Mouse (Mus musculus): ENCODE measurements around the gene Tacr2.

Gene Tacr2

GRCm38 (mm10) chr10:62252000-62252488, at the start of gene Tacr2:
Gene Tacr2 (plus strand): TSS chr10:62252438.
- DNase-seq (ENCODE audit: low read depth, low spot score): no peak

- no peak for DNase-seq (ENCODE audit: low read depth, low spot score)
These were observed 49.7 kb upstream of the Tacr2 start for GRCm38 (mm10) chr10:62202574-62202973.

DNA sequence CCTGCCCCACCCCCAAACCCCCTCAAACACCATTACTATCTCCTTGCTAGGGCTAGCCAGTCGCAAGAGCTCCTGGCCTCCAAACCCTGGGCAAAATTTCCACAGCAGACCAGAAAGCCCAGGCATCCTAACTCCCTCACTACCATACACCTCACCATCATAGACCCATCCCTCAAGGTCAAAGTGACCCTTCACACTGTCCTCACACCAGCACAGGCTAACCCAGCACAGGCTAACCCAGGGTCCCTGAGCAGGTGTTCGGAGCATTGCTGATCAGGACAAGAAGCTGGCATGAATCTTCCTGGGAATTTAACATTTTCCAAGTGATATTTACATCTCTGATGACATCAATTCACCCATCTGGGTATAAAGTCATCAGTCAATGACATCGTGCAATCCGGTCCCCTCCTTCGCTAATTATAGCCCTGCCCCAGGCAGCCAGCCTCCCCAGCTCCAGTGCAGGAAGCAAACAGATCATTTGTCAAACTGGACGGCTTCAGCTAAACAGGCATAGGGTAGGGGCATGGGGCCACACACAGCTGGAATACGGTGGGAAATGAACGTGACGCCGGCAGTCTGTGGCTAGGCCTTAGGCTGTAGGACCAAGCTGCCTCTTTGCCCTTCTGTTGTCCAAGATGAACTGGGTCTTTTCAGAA, 43.9 kb upstream of the Tacr2 start:
- DNase-seq (ENCODE audit: low read depth, low spot score): peak; percentile 59

DNA sequence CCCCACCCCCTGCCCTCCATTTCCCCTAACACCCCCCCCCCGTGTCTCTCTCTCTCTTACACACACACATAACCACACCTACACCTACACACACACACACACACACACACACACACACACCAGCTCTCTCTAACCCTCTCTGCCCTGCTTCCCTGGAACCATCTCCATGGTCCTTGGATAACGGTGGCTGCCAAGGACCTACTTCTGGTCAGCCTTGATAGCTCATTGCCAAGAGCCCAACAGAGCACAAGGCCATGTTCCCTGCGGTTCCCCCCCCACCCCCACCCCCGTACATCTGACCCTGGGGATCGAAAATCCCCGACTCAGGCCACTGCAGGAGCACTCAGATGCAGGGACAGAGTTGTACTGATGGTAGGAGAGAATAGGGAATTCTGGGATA, 40.9 kb upstream of the Tacr2 start:
- DNase-seq (ENCODE audit: low read depth, low spot score): peak; percentile 52

DNA sequence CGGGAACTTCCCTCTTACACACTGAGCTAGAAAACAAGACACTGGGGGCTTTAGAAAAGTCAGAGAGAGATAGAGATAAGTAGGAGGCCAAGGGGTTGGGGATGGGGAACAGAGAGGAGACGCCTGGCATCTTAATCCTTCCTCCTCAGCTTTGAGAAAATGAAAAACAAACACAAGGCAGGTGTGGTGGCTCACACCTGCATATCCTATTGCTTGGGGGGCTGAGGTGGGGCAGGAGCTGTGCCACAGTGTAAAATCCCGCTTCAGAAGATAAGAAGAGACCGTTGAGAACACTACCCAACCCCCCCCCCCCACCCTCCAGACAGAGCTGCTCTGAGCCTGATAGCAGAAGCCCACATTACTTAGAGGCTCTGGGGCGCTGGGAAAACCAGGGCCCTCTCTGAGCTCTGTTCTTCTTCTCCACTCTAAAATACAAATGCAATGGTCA, 37.0 kb upstream of the Tacr2 start:
- DNase-seq (ENCODE audit: low read depth, low spot score): no peak

DNA sequence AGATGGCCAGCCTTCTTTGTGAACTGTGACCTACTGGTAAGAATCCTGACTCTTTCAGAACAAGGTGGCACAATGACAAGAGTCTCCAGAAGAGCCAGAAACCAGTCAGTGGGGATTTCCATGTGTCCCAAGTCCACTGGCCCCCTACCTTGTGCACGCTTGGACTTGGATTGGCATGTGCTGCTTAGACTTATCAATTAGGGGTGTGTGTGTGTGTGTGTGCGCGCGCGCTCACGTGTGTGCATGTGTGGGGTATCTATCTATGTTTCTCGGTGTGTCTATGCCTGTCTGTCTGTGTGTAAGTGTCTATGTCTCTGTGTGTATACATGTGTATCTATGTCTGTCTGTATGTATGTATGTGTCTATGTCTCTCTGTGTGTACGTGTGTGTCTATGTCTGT, 36.6 kb upstream of the Tacr2 start:
- DNase-seq (ENCODE audit: low read depth, low spot score): no peak

GRCm38 (mm10) chr10:62216595-62216994, 35.6 kb upstream of the Tacr2 start:
- DNase-seq (ENCODE audit: low read depth, low spot score): no peak

DNA sequence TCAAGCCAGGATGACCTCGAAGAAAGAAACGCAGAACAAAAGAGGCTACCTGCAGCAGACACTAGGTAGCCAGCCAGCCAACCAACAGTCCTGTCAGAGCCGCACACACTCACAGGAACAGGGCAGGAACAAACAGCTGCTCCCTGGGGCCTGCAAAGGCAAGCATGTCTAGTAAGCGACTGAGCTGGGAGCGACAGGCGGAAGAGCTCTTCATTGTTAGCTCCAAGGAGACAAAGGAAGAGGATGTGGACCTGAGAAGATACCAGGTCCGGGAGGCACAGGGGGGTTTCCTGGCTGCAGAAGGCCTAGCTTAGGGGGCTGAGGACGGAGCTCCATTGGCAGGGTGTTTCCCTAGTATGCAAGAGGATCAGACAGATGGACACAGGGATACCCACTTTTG, 35.0 kb upstream of the Tacr2 start:
- DNase-seq (ENCODE audit: low read depth, low spot score): no peak

DNA sequence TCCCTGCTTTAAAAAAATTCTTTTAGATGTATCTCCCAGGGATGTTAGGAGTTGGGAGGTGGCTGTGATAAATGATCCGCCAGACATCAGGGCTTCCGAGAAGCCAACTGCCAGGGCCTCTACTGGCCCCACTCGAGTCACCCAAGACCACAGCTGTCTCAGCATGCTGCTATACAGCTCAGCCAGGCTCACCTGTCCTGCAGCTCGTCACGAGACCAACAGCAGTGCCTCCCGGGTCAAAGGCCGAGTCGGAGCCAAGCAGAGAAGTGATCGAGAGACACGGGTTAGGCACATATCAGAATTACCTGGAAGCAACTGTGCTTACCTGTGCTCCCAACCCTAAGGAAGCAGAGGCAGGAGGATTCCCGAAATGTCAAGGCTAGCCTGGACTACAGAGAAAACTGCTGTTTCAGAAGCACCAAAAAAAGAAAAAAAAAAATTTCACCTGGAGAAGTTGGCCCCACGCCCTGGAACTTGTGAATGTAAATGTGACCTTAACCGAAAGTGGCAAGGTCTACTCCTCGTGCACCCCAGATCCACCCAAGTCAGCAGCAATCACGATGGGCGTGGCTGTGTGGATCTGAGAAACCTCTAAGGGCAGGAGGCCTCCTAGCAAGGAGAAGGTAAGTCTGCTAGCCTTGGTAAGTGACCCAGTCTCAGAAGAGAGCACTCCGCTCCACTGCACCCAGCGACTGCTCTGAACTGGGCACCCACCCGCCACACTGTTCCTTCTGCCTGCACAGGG, 34.0 kb upstream of the Tacr2 start:
- DNase-seq (ENCODE audit: low read depth, low spot score): no peak

- no peak for DNase-seq (ENCODE audit: low read depth, low spot score)
These were observed 33.5 kb upstream of the Tacr2 start for GRCm38 (mm10) chr10:62218789-62219172.

DNA sequence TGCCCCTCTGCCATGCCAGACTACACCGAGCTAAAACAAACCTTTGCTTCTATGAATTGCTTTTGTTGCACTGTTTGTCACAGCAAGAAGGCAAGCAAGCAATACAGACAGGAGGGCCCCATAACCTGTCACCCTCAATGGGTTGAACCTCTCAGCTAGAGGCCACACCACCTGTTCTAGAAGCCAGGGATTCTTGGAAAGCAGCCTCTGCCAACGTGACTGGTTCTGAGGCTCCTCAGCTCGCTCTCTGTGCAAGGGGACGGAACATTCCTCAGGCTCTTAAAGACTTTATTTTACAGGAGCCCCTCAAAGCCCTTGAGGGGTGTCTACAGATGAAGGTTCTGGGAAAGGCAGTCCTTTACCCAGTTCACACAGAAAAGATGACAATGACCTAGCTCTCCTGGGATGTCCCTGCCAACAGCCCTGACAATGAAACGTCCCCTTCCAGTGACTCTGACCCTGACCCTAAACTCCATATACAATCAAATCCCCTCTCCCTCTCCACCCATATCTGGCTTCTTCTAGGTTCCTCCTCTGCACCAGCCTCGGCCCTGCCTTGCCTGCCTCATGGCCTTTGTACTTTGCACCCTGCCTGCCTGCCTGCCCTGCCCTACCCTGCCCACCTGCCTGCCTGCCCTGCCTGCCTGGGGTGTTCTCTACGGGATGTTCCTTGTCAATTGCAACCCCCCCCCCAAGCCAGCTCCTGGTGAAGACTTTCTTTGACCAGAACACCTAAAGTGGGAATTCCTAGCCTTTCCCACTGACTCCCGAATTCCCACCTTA, 31.3 kb upstream of the Tacr2 start:
- DNase-seq (ENCODE audit: low read depth, low spot score): no peak

GRCm38 (mm10) chr10:62221647-62222046, 30.6 kb upstream of the Tacr2 start:
- no peak for DNase-seq (ENCODE audit: low read depth, low spot score)

- peak; percentile 57 for DNase-seq (ENCODE audit: low read depth, low spot score)
These were observed 29.5 kb upstream of the Tacr2 start for GRCm38 (mm10) chr10:62222777-62223176.

GRCm38 (mm10) chr10:62224231-62224630, 28.0 kb upstream of the Tacr2 start:
- peak; percentile 74 for DNase-seq (ENCODE audit: low read depth, low spot score)

GRCm38 (mm10) chr10:62225839-62226238, 26.4 kb upstream of the Tacr2 start:
- DNase-seq (ENCODE audit: low read depth, low spot score): no peak

DNA sequence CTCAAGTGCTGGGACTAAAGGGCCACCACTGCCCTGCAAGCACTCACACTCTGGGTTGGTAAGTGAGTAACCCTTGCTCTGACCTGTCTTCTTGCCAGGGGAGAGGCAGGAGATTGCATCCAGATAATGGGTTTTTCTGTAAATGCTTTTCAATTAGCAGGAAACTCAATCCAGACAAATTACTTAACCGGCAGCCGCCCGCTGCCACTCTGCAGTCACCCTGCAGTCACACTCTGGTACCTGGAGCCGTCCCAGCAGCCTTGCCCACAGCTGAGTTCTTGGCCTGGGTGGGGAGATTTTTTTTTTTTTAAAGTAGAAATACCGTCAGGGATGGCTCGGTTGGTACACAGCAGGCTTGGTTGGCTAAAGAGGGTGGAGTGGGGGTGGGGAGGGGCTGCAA, 24.1 kb upstream of the Tacr2 start:
- DNase-seq (ENCODE audit: low read depth, low spot score): no peak

DNA sequence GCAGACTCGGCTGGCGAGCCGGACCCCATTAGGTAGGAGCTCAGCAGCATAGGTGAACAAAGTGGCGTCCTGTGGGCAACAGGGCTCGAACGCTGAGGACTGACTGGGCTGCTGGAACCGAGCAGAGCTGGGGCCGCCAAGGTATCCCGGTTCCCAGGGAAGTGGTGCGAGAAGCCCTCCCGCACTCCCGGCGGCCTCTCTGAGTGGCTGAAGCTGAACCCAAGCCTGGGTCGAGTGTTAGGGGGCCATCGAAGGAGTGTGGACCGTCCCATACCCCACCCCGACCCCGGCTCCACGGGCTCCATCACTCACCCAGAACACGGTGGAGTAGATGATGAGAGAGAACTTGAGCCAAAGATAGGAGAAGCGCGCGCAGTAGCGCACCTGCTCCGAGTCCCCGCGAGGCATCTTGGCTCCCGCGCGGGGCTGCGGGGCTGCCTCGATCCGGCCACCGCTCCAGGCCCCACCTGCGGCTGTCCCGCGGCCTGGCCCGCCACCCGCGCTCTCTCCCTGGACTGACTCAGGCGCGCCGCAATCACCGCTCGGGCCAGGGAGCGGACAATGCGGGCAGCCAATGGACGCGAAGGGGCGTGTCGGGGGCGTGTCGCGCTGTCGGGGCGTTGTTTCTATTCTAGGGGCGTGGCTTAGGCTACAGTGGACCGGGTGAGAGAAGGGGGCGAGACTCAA, 21.4 kb upstream of the Tacr2 start, which contains the start of gene Tspan15:
Gene Tspan15, minus strand, starts transcription at position 544 of the 687 bp plus-strand sequence.
- peak; percentile 80 for DNase-seq (ENCODE audit: low read depth, low spot score)

DNA sequence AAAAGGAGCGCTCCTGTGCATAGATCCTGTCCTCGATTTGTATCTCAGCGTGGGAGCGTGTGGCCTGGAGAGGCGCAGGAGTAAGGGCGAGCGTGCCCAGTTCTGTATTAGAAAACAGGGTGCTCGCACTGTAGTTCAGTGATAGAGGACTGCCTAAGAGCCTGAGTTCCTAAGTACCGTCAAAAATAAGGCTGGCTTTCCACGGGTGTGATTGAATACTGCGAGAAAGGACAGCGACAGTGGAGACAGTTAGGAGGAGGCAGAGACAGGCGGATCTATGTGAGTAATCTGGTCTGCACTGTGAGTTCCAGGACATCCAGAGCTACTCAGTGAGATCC, 20.9 kb upstream of the Tacr2 start:
- DNase-seq (ENCODE audit: low read depth, low spot score): no peak

DNA sequence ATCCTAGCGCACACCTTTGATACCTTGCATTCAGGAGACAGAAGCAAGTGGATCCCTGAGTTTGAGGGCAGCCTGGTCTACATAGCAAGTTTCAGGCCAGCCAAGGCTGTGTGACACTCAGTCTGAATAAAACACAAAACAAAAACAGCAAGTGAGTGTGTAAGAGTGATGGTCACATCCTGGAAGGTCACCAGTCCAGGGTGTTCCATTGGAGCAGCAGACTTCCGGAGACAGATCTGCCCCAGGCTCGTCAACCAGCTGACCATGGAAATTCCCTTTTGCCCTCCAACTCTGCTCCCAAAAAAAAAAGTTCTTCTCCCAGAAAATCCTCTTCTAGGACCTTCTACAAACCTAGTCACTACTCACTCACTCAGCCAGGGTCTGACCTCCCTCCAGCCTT, 20.4 kb upstream of the Tacr2 start:
- no peak for DNase-seq (ENCODE audit: low read depth, low spot score)

- DNase-seq (ENCODE audit: low read depth, low spot score): no peak
These were observed 16.1 kb upstream of the Tacr2 start for GRCm38 (mm10) chr10:62236165-62236564.

GRCm38 (mm10) chr10:62237205-62237604, 15.0 kb upstream of the Tacr2 start:
- DNase-seq (ENCODE audit: low read depth, low spot score): no peak

GRCm38 (mm10) chr10:62238688-62239087, 13.6 kb upstream of the Tacr2 start:
- no peak for DNase-seq (ENCODE audit: low read depth, low spot score)
